Mouse (Mus musculus): ENCODE data around the gene Qars. TPM values are rescaled to one million over a fixed set of nuclear protein-coding genes. Genes with fewer than 3 reads are reported as not detected.

Gene Qars
- total RNA-seq (2023), result 100 to 1,000 TPM; 107 to 126 TPM

DNA sequence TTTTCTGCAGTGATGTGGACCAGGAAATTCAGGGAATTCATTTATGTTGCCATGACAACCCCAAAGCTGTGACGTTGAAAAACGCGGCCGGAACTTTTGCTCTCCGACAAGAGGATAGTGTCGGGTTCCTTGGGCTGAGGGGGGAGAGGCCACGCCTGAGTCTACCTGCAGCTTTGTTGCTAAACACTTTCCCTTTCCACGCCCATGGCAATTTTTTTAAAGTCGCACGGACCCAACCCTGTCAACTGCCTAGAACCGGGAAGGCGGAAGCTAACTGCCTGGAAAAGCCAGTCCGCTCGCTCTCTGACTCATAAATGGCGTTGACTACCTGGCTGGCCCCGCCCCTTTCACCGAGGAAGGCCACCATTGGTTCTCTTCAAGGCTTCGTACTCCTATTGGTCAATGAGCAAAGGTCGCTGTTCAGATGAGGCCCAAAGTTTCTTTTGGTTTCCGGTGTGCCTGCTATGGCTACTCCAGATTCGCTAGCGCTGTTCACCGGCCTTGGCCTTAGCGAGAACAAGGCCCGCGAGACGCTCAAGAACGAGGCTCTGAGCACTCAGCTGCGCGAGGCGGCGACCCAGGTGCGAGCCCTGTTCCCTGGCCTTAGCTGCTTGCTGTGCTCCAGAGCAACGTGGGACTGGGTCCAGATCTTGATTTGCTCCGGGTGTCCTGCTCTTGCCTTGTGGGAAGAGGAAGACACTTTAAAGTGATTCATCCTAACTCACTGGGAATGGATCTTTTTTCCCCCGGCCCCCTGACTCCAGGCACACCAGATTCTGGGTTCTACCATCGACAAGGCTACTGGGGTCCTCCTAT is at the start of gene Qars:
Qars (plus strand) TSS at position 88 of the 816 bp plus-strand sequence.

DNA sequence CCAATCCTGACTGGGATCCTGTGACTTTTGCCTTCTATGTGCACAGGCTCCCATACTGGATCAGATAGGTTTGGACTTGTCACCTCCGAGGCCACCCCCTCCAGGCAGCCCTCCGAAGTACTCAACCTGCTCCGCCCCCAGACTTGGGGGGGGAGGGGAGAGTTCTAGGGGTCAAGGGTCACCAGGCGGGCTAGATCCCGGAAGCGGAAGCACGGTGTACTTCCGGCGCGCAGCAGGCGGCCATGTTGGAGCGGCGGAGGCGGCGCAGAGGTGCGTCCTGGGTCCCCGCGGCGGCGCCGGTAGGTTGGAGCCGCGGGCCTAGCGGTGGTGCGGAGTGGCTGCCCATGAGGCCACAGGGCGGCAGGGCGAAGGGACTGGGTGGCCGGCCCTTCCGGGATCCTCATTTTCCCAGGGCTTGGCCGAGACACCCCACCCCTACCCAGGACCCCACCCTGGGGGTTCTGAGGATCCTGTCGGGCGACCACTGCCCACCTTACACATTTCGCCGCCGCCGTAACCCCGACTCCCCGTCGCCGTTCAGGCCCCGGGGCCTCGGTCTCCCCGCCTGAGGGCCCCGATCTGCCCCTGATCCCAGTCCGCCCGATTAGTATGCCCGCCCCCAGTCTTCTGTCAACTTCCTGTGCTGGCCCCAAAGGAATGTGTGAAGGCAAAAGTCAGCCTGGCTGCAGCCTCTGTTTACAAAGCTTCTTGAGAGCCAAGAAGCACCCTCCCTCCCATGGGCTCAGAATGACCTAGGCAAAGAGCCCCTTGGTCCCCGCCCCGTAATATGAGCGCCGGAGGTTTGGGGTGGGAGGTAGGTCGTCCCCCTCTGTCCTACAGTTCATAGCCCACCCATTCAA is 47.0 kb upstream of the Qars start, which contains the start of gene Ccdc71:
Ccdc71 (plus strand) TSS at position 209 of the 860 bp plus-strand sequence.

DNA sequence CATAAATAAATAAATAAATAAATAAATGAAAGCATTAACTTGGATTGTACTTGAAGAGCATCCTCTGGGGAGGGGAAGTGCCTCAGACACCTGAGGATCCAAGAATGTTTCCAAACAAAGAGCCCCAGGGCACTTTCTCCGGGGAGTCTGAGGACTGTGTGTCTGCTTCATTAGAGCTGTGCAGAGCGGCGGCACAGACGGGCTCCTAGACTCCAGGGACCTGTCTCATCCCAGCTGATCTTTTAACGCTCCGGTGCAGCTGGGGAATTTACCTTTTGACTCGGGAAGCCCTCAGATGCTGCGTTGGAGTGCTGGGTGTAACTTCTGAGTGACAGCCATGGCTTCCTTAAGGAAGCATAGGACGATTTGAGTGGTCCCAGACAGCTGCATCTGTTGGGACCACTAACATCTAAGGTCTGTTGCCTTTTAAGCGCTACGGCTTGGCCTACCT is 46.3 kb upstream of the Qars start, which contains the start of gene Klhdc8b:
Klhdc8b (minus strand) TSS at position 401 of the 451 bp plus-strand sequence.

DNA sequence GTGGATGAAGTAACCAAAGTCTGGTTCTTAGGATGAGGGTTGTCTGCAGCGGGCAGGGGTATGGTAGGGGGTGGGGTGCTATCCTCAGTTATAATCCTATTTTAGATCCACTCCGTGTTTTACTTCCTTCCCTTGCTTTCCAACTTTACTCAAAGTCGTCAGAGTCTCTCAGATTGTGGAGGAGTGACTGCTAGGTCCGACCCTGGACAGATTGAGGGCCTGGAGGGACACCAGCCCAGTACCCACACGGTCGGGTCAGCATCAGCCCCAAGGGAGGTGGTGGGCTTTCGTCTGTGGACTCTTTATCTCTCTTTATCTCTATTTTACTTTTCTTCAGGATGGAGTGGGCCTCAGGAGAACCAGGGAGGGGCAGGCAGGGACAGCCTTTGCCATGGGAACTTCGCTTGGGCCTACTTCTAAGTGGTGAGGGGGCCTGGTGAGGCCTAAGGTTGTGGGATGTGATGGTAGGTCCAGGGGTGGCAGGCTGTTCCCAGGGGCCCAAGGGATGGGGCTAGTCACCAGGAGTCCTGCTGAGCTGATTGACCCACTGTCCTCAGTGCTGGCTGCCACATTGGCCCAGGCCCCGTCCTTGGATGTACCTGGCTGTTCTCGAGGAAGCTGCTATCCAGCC is 27.7 kb upstream of the Qars start, which contains the start of gene Lamb2:
Lamb2 (plus strand) TSS at position 16 of the 631 bp plus-strand sequence.

DNA sequence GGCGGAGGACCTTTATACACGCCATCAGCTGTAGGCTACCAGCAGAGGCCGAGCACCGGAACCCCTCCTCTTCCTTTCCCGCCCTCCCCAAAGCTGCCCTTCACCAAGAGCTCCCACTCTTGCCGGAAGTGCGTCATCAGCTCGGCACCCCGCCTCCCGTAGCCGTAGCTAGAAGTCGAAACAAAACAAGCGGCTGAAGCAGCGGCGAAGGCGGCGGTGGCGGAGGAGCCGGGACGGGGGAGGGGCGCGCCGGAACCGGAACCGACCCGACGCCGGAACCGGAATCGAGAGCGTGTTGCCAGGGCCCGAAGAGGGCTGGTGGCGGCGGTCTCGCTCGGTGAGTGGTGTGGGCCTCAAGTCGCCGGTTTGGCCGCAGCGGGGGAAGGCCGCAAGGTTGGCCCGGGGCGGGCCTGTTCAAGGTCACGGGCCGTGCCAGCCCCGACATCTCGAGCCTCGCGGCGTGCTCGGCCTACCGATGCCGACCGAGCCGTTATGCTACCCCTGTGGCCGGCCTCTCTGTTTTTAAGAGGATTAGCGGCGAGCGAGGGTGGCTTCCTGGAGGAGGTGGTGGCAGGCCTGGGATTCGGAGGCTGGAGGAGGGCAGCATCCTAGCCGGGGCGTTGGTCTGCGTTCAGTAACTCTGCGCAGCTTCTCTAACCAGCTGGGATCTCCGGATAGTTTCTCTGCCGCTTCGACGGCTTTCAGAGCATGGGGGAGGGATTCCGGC is 16.8 kb upstream of the Qars start, which contains the start of gene Usp19:
Usp19 (plus strand) TSS at position 44 of the 727 bp plus-strand sequence.

DNA sequence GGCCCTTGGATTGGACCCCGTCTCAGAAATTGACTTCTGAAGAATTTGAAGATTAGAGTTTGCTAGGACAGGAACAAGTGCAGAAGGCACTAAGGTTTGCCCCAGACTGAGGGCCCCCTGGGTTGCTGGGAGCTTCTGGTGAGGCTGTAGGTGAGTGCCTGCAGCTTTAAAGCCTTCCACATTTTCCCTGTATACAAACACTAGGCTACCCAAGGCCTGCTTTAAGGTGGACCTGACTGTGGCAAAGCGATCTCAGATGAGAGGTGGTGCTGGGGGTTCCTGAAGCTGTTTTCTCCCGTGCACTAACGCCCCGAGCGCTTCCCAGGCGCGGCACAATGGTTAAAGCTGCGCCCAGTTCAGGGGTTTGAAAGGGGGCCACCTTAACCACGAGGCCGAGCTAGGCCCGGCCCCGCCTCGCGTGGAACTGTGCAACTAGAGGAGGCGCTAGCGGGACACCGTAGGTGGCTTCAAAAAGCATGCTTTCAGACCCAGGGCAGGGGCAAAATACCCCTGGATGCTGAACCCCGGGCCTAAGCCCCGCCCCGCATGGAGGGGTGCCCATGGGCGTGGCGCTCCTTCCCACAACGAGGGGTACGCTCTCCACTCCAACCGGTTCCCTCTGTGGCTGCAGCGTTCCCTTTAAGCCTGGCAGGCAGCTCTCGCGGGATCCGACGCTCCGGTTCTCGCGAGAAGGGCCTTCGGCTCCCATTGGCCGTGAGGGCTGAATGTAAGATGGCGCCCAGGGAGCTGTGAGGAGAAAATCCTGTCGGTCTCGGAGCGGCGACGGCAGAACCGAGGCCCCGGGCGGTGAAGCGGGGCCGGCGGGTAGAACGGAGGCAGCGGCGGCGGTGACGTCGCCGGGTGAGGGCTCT is 9.1 kb downstream of the Qars start, which contains the start of gene Qrich1:
Qrich1 (plus strand) TSS at position 427 of the 872 bp plus-strand sequence.

DNA sequence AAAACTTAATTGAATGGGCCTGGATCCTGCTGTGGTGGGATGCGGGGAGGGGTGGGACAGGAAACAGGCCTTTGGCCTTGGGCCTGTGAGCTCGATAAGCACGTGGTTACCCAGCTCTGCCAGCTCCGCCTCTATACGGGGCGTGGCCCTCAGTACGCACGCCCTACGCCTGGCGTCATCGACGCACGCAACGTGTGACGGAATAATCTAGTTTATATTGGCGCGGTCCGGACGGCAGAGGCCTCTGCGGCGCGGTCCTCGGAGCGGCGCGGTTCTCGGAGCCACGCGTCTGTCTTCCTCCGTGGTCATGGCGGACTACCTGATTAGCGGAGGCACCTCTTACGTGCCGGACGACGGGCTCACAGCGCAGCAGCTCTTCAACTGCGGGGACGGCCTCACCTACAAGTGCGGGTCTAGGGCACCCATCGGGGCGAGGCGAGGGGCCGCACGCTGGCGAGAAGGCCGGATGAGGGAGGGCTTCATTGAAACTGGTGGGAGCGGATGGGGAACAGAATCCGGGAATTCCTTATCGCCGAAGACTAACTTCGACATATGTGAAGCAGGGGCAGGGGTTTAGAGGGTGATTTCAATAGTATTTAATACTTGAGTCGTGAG is 52.8 kb downstream of the Qars start, which contains the start of gene Impdh2:
Impdh2 (plus strand) TSS at position 60 of the 615 bp plus-strand sequence.

Other genes with a start within 250 kb of the Qars start
- gene Dag1, start 243.7 kb upstream of the Qars start, total RNA-seq (2023), result 1 to 10 TPM; 6.3 to 6.9 TPM
- 1 to 10 TPM; 1.0 to 2.8 TPM for gene Nicn1, start 217.3 kb upstream of the Qars start, total RNA-seq (2023)
- under 1 TPM in 1 of 2 experiments, not detected in 1; 0.68 TPM for gene Amt, start 210.9 kb upstream of the Qars start, total RNA-seq (2023)
- 100 to 1,000 TPM; 425 to 443 TPM for gene Rhoa, start 201.6 kb upstream of the Qars start, total RNA-seq (2023)
- 10 to 100 TPM; 13.5 to 13.9 TPM for gene Tcta, start 201.5 kb upstream of the Qars start, total RNA-seq (2023)
- gene Gpx1, start 168.8 kb upstream of the Qars start, total RNA-seq (2023), result 1,000 to 10,000 TPM; 1,372 to 1,471 TPM
- gene Usp4, start 159.9 kb upstream of the Qars start, total RNA-seq (2023), result 100 to 1,000 TPM; 119 to 129 TPM
- 1 to 10 TPM; 1.6 to 2.5 TPM for gene 1700102P08Rik, start 114.9 kb upstream of the Qars start, total RNA-seq (2023)
- not detected for gene Ccdc36, start 79.2 kb upstream of the Qars start, total RNA-seq (2023)
- gene BC048562, start 71.2 kb upstream of the Qars start, total RNA-seq (2023), result not detected
- 10 to 100 TPM; 11.6 to 14.8 TPM for gene Ccdc71, start 47.2 kb upstream of the Qars start, total RNA-seq (2023)
- gene Klhdc8b, start 46.1 kb upstream of the Qars start, total RNA-seq (2023), result 1 to 10 TPM; 2.1 to 2.2 TPM
- 1 to 10 TPM in 1 of 2 experiments, under 1 TPM in 1; 0.96 to 1.7 TPM for gene Lamb2, start 28.0 kb upstream of the Qars start, total RNA-seq (2023)
- 100 to 1,000 TPM; 123 to 147 TPM for gene Usp19, start 17.1 kb upstream of the Qars start, total RNA-seq (2023)
- gene Qrich1, start 9.1 kb downstream of the Qars start, total RNA-seq (2023), result 10 to 100 TPM; 82.5 to 91.3 TPM
- 100 to 1,000 TPM; 102 to 111 TPM for gene Impdh2, start 52.6 kb downstream of the Qars start, total RNA-seq (2023)
- gene Ndufaf3, start 59.7 kb downstream of the Qars start, total RNA-seq (2023), result 10 to 100 TPM; 21.8 to 22.4 TPM
- 10 to 100 TPM; 24.9 to 27.7 TPM for gene Dalrd3, start 62.2 kb downstream of the Qars start, total RNA-seq (2023)
- 1 to 10 TPM; 5.9 to 6.6 TPM for gene Wdr6, start 71.0 kb downstream of the Qars start, total RNA-seq (2023)
- 1 to 10 TPM in 1 of 2 experiments, under 1 TPM in 1; 0.48 to 1.1 TPM for gene P4htm, start 90.0 kb downstream of the Qars start, total RNA-seq (2023)
- gene Arih2, start 141.7 kb downstream of the Qars start, total RNA-seq (2023), result 10 to 100 TPM; 67.0 to 74.0 TPM
- gene Slc25a20, start 154.4 kb downstream of the Qars start, total RNA-seq (2023), result 10 to 100 TPM; 19.1 to 22.3 TPM
- 10 to 100 TPM; 13.0 to 16.8 TPM for gene Prkar2a, start 181.6 kb downstream of the Qars start, total RNA-seq (2023)